Mouse (Mus musculus) kidney, embryonic 15.5 days (tissue): ENCODE results near the gene Tmem62. TPM values are rescaled to one million over a fixed set of nuclear protein-coding genes. Genes with fewer than 3 reads are reported as not detected.
"Not testable (repeated sequence)": the region's sequence is repeated elsewhere in the genome, so short reads cannot be mapped to it uniquely, and the experiment has no call there.

Experiments used
- ATAC-seq: fragments of 200-750 bp; cut with Nextera tagmentation; replicated peaks from 2 replicates; pipeline ENCODE4 v1.8.0; 2017; ENCODE audit warnings: moderate TSS enrichment; ENCODE audit not compliant: low FRiP score
- H3K27ac ChIP-seq: fragments of 300-500 bp; sonication (generic); 2 replicates; pipeline ENCODE4 v1.5.1; 2015; ENCODE audit warnings: mild to moderate bottlenecking, inconsistent platforms
- H3K27me3 ChIP-seq: fragments of 300-500 bp; sonication (generic); 2 replicates; pipeline ENCODE4 v1.6.1; 2015; ENCODE audit warnings: inconsistent platforms
- H3K36me3 ChIP-seq: fragments of 300-500 bp; sonication (generic); 2 replicates; pipeline ENCODE4 v1.6.1; 2015; ENCODE audit warnings: inconsistent platforms
- H3K4me1 ChIP-seq: fragments of 300-500 bp; sonication (generic); 2 replicates; pipeline ENCODE4 v1.6.1; 2015; ENCODE audit warnings: inconsistent platforms
- H3K4me2 ChIP-seq: fragments of 300-500 bp; sonication (generic); 2 replicates; pipeline ENCODE4 v1.6.1; 2015; ENCODE audit warnings: moderate library complexity, mild to moderate bottlenecking, inconsistent platforms
- H3K4me3 ChIP-seq: fragments of 300-500 bp; sonication (generic); replicated peaks from 2 replicates; pipeline ENCODE4 v1.5.1; 2015; ENCODE audit warnings: mild to moderate bottlenecking, inconsistent platforms
- H3K9ac ChIP-seq: fragments of 300-500 bp; sonication (generic); 2 replicates; pipeline ENCODE4 v1.6.1; 2015; ENCODE audit warnings: mild to moderate bottlenecking, inconsistent platforms
- H3K9me3 ChIP-seq: fragments of 300-500 bp; sonication (generic); replicated peaks from 2 replicates; pipeline ENCODE4 v1.6.1; 2016; ENCODE audit warnings: inconsistent platforms
- WGBS: fragments of 180-500 bp; shearing (Covaris S2); methylation state at CpG from one replicate; pipeline ENCODE4 v1.1.7; 2015; ENCODE audit warnings: mixed read lengths; 5-methylcytosine and 5-hydroxymethylcytosine counted together
- polyA plus RNA-seq: library from polyadenylated mRNA; unstranded; fragments of >200 nt; fragmentation: Nextera tagmentation; extraction: Ambion mirVana; gene quantifications from 2 replicates; pipeline ENCODE4 v1.2.1, GENCODE M21; 2015

Tmem62 gene
- polyA plus RNA-seq, 1 experiment from 2014 or later, result 5.7 TPM

- WGBS, result 90% methylated on average over 4 of the region's 4 CpGs
Observed at GRCm38 (mm10) chr2:120971766-120972165, 5.1 kb upstream of the Tmem62 start.

GRCm38 (mm10) chr2:120972257-120972656 is 4.6 kb upstream of the Tmem62 start:
- not testable (repeated sequence) for ATAC-seq

More at GRCm38 (mm10) chr2:120971766-120972165, 5.1 kb upstream of the Tmem62 start:
- Histone ChIP-seq H3K4me1 (peaks cover 19% of the 10 kb centered on the region), H3K27me3 (no peaks in the 10 kb centered on the region), H3K4me2 (no peak overlapping the region), H3K27ac (no peak overlapping the region), H3K4me3 (no peak overlapping the region), H3K36me3 (0 out of 2 replicates have a peak, but pooled peaks cover 4% of the 10 kb centered on the region), H3K9ac (no peak overlapping the region), H3K9me3 (no peaks in the 10 kb centered on the region)
- no peak for ATAC-seq

GRCm38 (mm10) chr2:120972964-120973363 is 3.9 kb upstream of the Tmem62 start:
- H3K9me3 ChIP-seq, result no peaks in the 10 kb centered on the region
- no peaks in the 10 kb centered on the region for H3K27me3 ChIP-seq
- peaks cover 23% of the 10 kb centered on the region for H3K4me1 ChIP-seq
- no peak overlapping the region for H3K9ac ChIP-seq
- no peak for ATAC-seq
- peak overlapping the region; percentile 30 for H3K4me2 ChIP-seq
- H3K36me3 ChIP-seq, result no peaks in the 10 kb centered on the region
- 17% methylated on average over 5 of the region's 5 CpGs for WGBS
- H3K27ac ChIP-seq, result no peak overlapping the region
- no peak overlapping the region for H3K4me3 ChIP-seq

More at GRCm38 (mm10) chr2:120972257-120972656, 4.6 kb upstream of the Tmem62 start:
- not testable (repeated sequence) for H3K4me2 ChIP-seq, H3K27ac ChIP-seq, H3K27me3 ChIP-seq, H3K36me3 ChIP-seq, H3K9me3 ChIP-seq, H3K4me3 ChIP-seq, H3K9ac ChIP-seq
- WGBS, result 94% methylated on average over 8 of the region's 8 CpGs
- H3K4me1 ChIP-seq, result peaks cover 19% of the 10 kb centered on the region

GRCm38 (mm10) chr2:120976308-120976707 is 509 bp upstream of the Tmem62 start:
- H3K9ac ChIP-seq, result no peak overlapping the region
- H3K36me3 ChIP-seq, result no peaks in the 10 kb centered on the region
- H3K4me1 ChIP-seq, result peaks cover 8% of the 10 kb centered on the region; the same call in 1 of the 2 replicates
- H3K4me2 ChIP-seq, result no peak overlapping the region; the same call in 1 of the 2 replicates
- H3K27me3 ChIP-seq, result no peaks in the 10 kb centered on the region
- H3K4me3 ChIP-seq, result no peak overlapping the region
- H3K27ac ChIP-seq, result no peak overlapping the region
- ATAC-seq, result no peak
- WGBS, result 51% methylated on average over 4 of the region's 4 CpGs
- H3K9me3 ChIP-seq, result no peaks in the 10 kb centered on the region

GRCm38 (mm10) chr2:120977926-120978692 is 1.3 kb downstream of the Tmem62 start:
- Histone ChIP-seq H3K4me1 (peaks cover 5% of the 10 kb centered on the region; the same call in 1 of the 2 replicates), H3K4me3 (peak overlapping the region; percentile 70), H3K27me3 (no peaks in the 10 kb centered on the region), H3K36me3 (no peaks in the 10 kb centered on the region), H3K27ac (peak overlapping the region; percentile 64; the same call in 1 of the 2 replicates), H3K9me3 (no peaks in the 10 kb centered on the region), H3K4me2 (peak overlapping the region; percentile 81), H3K9ac (peak overlapping the region; percentile 61; the same call in 1 of the 2 replicates)
- WGBS, result 74% methylated on average over 8 of the region's 8 CpGs
- peak; percentile 12; the same call in 1 of the 2 replicates for ATAC-seq

- Histone ChIP-seq H3K4me1 (0 out of 2 replicates have a peak, but pooled peaks cover 5% of the 10 kb centered on the region), H3K27ac (no peak overlapping the region), H3K9me3 (no peaks in the 10 kb centered on the region), H3K36me3 (no peaks in the 10 kb centered on the region), H3K4me3 (no peak overlapping the region), H3K27me3 (no peaks in the 10 kb centered on the region), H3K9ac (no peak overlapping the region), H3K4me2 (no peak overlapping the region)
- ATAC-seq, result no peak
- WGBS, result 70% methylated on average over 2 of the region's 2 CpGs
Observed at GRCm38 (mm10) chr2:120978693-120979037, 1.8 kb downstream of the Tmem62 start.

GRCm38 (mm10) chr2:120979819-120980218 is 3.0 kb downstream of the Tmem62 start:
- Histone ChIP-seq H3K27me3 (no peaks in the 10 kb centered on the region), H3K9me3 (no peaks in the 10 kb centered on the region), H3K4me2 (no peak overlapping the region), H3K9ac (no peak overlapping the region), H3K36me3 (no peaks in the 10 kb centered on the region), H3K4me1 (0 out of 2 replicates have a peak, but pooled peaks cover 5% of the 10 kb centered on the region), H3K4me3 (no peak overlapping the region), H3K27ac (no peak overlapping the region)
- ATAC-seq, result no peak
- whole genome bisulfite sequencing, result 100% methylated on average over 1 of the region's 1 CpGs

- H3K4me2 ChIP-seq, result no peak overlapping the region
Observed at GRCm38 (mm10) chr2:120980861-120981260, 4.0 kb downstream of the Tmem62 start.

GRCm38 (mm10) chr2:120983611-120984010 is 6.8 kb downstream of the Tmem62 start:
- Histone ChIP-seq H3K9ac (no peak overlapping the region), H3K4me3 (no peak overlapping the region), H3K36me3 (no peaks in the 10 kb centered on the region), H3K9me3 (no peaks in the 10 kb centered on the region), H3K27ac (no peak overlapping the region), H3K4me2 (no peak overlapping the region), H3K4me1 (no peaks in the 10 kb centered on the region), H3K27me3 (no peaks in the 10 kb centered on the region)
- WGBS, result 25% methylated on average over 2 of the region's 2 CpGs
- no peak for ATAC-seq

More at GRCm38 (mm10) chr2:120980861-120981260, 4.0 kb downstream of the Tmem62 start:
- H3K9ac ChIP-seq, result no peak overlapping the region
- H3K36me3 ChIP-seq, result no peaks in the 10 kb centered on the region
- H3K9me3 ChIP-seq, result no peaks in the 10 kb centered on the region
- H3K4me3 ChIP-seq, result no peak overlapping the region
- no peaks in the 10 kb centered on the region for H3K27me3 ChIP-seq
- 78% methylated on average over 2 of the region's 2 CpGs for WGBS
- H3K4me1 ChIP-seq, result 0 out of 2 replicates have a peak, but pooled peaks cover 5% of the 10 kb centered on the region
- no peak overlapping the region for H3K27ac ChIP-seq
- no peak for ATAC-seq

GRCm38 (mm10) chr2:120985241-120985640 is 8.4 kb downstream of the Tmem62 start:
- Histone ChIP-seq H3K4me1 (no peaks in the 10 kb centered on the region), H3K4me2 (no peak overlapping the region), H3K9ac (no peak overlapping the region), H3K27me3 (no peaks in the 10 kb centered on the region), H3K9me3 (no peaks in the 10 kb centered on the region), H3K4me3 (no peak overlapping the region), H3K27ac (no peak overlapping the region), H3K36me3 (no peaks in the 10 kb centered on the region)
- ATAC-seq, result no peak
- 95% methylated on average over 1 of the region's 1 CpGs for WGBS

GRCm38 (mm10) chr2:120991196-120991595 is 14.4 kb downstream of the Tmem62 start:
- no peak for ATAC-seq
- 74% methylated on average over 4 of the region's 4 CpGs for WGBS

GRCm38 (mm10) chr2:120996607-120997006 is 19.8 kb downstream of the Tmem62 start:
- WGBS, result 68% methylated on average over 1 of the region's 1 CpGs
- H3K9me3 ChIP-seq, H3K27me3 ChIP-seq, H3K4me1 ChIP-seq, H3K36me3 ChIP-seq, H3K4me2 ChIP-seq, H3K4me3 ChIP-seq, H3K9ac ChIP-seq, ATAC-seq, H3K27ac ChIP-seq: not testable (repeated sequence)

More at GRCm38 (mm10) chr2:120991196-120991595, 14.4 kb downstream of the Tmem62 start:
- Histone ChIP-seq H3K27ac (no peak overlapping the region), H3K9me3 (no peaks in the 10 kb centered on the region), H3K9ac (no peak overlapping the region), H3K36me3 (no peaks in the 10 kb centered on the region), H3K4me2 (no peak overlapping the region), H3K27me3 (no peaks in the 10 kb centered on the region), H3K4me3 (no peak overlapping the region), H3K4me1 (no peaks in the 10 kb centered on the region)
